Mouse (Mus musculus) urinary bladder, postnatal 14 days (tissue): Measurements from ENCODE around the gene Rabgap1.
"Not testable (repeated sequence)": the region's sequence is repeated elsewhere in the genome, so short reads cannot be mapped to it uniquely, and the experiment has no call there.

Experiments used
- DNase-seq: peaks from one replicate; pipeline ENCODE4 v3.0.0; 2021; ENCODE audit warnings: low spot score

Rabgap1 gene

GRCm38 (mm10) chr2:37442611-37443591 is at the start of gene Rabgap1, which contains the start of the genes Zbtb26 and Zbtb6:
Rabgap1 (plus strand) TSS chr2:37443279.
Zbtb26 (minus strand) TSS chr2:37443135.
Zbtb6 (minus strand) TSS chr2:37443171.
- DNase-seq: peak; percentile 95

- DNase-seq: no peak
Observed at GRCm38 (mm10) chr2:37395539-37395938, 47.5 kb upstream of the Rabgap1 start.

- no peak for DNase-seq
Observed at GRCm38 (mm10) chr2:37421903-37422302, 21.2 kb upstream of the Rabgap1 start.

GRCm38 (mm10) chr2:37422306-37423304 is 20.5 kb upstream of the Rabgap1 start, which contains the start of gene Rc3h2:
Rc3h2 (minus strand) TSS chr2:37422903.
- peak; percentile 96 for DNase-seq

DNA sequence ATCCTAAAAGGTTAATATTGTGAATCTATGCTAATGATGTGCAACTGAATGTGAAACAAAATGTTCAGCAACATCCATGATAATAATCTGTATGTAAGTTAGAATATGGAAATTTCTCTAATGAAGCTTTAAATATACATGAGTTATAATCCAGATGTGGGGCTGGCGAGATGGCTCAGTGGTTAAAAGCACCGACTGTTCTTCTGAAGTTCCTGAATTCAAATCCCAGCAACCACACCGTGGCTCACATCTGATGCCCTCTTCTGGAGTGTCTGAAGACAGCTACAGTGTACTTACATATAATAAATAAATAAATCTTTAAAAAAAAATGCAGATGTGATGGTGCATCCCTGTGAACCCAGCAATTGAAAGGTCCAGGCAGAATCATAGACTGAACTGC is 19.4 kb upstream of the Rabgap1 start:
- DNase-seq: no peak

DNA sequence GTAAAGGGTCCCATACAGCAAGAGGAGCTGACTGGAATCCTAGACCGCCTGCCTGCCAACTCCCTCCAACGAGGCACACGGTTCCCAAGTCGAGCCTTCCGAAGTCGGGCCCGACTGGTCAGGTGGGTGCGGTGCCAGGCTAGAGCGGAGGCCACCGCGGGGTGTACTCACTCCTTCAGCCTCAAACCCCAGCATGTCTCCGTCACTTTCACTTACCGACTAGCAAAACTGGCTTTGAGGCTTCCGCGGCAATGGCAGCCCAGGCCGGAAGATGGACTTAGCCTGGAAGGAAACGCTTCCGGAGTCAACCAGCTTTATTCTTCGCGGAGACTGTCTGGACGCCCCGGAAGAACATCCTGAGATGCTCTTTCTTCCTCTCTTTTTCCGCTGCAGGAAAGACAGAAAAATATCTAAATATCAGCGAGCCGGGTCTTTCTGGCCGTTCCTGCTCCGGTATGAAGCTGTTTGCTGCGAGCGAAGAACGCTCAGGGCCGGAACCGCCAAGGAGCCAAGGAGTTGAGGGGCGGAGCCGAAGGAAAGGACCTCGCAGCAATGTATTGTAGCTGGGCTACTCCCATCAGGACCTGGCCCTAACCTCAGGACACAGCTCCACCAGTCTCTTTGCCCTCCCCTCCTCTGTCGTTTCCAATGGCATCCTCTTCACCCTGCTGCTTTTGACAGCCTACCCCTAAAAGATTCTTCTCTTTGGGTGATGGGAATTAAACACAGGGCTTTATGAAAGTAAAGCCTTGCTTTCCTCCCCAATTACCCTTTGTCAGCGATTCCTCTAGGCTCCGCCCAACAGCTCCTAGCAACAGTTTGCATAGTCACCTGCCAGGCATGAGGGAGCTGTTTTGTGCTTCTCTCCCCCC is 12.2 kb upstream of the Rabgap1 start:
- DNase-seq: peak; percentile 83

DNA sequence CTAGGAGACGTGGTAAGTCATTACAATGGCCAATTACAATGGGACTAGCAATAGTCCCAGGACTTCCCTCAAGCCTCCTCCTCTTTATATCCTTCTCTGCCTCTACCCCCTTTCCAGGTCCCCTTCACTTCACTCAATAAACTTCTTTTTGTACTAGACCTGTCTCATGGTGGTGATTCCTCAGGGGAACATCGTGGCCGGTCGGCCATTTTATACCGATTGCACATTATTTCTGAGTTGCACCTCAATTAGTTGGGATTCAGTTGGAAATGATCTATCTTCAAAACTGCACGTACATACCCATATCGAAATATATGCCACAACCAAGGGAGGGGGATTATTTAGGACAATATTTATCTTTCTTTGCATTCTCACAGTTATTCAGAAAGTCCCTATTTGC is 11.5 kb upstream of the Rabgap1 start:
- no peak for DNase-seq

- peak; percentile 95 for DNase-seq
Observed at GRCm38 (mm10) chr2:37451667-37452375, 8.7 kb downstream of the Rabgap1 start.

DNA sequence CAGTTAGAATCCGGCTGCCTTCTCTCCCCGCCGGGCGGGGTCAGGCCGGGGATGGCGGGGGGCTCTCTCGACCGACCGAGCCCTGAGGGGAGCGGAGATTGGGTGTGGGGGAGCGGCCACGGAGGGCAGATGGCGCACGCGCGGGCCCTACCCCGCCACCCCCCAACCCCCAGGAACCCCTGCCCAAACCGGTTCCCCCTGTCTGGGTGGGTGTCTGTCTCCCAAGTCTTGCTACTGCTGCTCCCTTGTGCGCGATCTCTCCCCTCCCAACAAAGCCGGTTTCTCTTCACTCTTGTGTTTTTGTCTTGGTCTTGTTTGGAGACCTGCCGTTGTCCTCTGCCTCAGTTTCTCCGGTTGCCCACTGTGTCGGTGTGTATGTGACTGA is 9.3 kb downstream of the Rabgap1 start:
- DNase-seq: peak; percentile 61

- no peak for DNase-seq
Observed at GRCm38 (mm10) chr2:37460707-37461106, 17.6 kb downstream of the Rabgap1 start.

GRCm38 (mm10) chr2:37466266-37466665 is 23.2 kb downstream of the Rabgap1 start:
- DNase-seq: no peak

- no peak for DNase-seq
Observed at GRCm38 (mm10) chr2:37479559-37479958, 36.5 kb downstream of the Rabgap1 start.

DNA sequence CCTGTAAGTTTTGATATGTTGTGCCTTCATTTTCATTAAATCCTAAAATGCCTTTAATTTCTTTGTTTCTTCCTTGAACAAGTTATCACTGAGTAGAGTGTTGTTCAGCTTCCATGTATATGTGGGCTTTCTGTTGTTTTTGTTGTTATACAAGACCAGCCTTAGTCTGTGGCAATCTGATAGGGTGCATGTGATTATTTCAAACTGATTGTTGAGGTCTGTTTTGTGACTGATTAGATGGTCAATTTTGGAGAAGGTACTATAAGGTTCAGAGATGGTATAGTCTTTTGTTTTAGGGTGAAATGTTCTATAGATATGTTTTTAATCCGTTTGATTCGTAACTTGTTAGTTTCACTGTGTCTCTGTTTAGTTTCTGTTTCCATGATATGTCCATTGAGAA is 37.0 kb downstream of the Rabgap1 start:
- DNase-seq: no peak

DNA sequence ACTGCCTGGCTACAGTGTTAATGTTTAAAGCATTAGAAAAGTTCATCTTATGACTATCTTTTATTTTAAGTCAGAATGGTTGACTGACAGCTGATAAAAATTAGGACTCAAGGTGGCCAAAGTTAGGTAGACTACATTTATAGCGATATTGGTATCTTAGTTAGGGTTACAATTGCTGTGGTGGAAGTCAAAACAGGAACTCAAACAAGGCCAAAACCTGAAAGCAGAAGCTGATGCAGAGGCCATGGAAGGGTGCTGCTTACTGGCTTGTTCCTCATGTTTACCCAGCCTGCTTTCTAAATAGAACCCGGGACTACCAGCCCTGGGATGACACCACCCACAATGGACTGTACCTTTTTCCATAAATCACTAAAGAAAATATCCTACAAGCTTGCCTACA is 41.1 kb downstream of the Rabgap1 start:
- no peak for DNase-seq

DNA sequence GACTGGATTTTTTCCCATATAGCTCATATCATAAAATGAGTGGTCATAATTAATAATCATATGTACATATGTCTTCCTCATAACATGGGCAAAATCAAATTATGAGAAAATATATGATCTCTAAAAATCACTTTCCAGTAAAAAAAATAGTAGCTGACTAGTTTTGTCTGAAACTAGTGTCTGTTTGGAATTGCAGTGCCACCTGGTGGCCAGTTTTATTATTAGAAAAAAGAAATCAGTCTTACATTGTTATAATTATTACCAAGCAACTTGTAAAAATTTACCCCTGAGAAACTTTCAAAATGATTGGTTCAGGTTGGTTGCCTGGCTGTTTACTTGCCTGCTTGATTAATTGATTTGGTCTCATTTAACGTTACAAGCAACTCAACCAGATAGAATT is 42.3 kb downstream of the Rabgap1 start:
- DNase-seq: peak; percentile 13

- DNase-seq: no peak
Observed at GRCm38 (mm10) chr2:37486408-37486807, 43.3 kb downstream of the Rabgap1 start.

GRCm38 (mm10) chr2:37488956-37489355 is 45.9 kb downstream of the Rabgap1 start:
- DNase-seq: no peak

- DNase-seq: no peak
Observed at GRCm38 (mm10) chr2:37497321-37497720, 54.2 kb downstream of the Rabgap1 start.

DNA sequence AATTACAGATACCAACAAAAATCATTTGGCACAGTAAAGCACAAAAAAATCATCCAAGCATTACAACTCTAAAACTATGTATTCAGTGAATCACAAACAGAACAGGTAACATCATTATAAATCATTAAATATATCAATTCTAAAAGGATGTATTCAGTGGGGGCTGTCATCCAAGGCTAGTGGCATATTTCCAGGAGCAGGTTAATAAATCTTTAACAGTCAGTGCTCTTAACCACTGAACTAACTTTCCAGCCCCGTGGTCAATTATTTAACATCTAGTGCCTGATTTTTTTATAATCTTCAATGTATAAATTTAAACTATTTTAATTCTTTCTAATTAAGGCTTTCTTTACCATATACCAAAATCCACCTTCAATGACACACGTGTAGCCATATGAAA is 62.8 kb downstream of the Rabgap1 start:
- DNase-seq: not testable (repeated sequence)

DNA sequence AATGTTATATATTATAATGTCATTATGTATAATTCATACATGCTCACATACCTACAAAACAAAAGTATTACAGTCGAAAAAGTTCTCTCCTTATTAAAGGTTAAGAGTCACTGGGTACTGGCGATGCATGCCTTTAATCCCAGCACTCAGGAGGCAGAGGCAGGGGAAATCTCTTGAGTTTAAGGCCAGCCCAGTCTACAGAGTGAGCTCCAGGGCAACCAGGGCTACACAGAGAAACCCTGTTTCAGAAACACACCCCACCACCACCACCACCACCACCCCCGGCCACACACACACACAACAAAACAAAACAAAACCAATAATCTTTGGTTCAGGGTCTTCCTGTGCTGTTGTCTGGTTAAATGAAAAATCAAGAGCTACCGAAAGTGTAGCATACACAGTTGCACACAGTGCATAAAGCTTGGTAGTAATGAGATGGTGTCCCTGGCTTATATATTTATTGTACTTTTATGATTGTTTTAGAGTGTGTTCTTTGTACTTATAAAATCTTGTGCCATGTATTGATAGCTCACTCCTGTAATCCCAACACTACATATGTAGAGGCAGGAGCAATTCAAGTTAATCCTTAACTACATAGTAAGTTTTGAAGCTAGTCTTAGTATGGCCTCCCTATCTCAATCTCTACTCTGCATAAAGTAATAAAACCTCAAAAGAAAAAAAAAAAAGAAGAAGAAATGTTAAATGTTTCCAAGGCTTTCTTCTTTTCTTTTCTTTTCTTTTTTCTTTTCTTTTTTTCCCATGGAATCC is 68.2 kb downstream of the Rabgap1 start:
- DNase-seq: no peak
